ENCODE assay signal across 22 mouse cellular contexts in genomic region chr19:4196048-4196447, GRCm38 (mm10). TPM values are rescaled to one million over a fixed set of nuclear protein-coding genes. Genes with fewer than 3 reads are reported as not detected.
DNase-seq lines count a peak whose midpoint lies in the region; ATAC-seq lines count a peak whose summit lies in the region.
"Had no signal": no experiment of that assay in that cellular context is flagged by ENCODE, and none has a peak within 500 bp of the region (broad histone marks: within the 10 kb centered on the region; RNA-seq: fewer than 3 reads in every experiment).

No protein-coding gene starts in this region.

- peak; percentile 39 for DNase-seq in cerebellum, adult 11-12 months
- DNase-seq in cerebellum, postnatal 14 days, result no peak
- no peak for DNase-seq in heart, postnatal 14 days
- DNase-seq: gastrocnemius, postnatal 14 days; left cerebral cortex, postnatal 4 days; liver, postnatal 0 days; lung, postnatal 14 days; spleen, adult 18-20 months had no signal

- no peaks in the 10 kb centered on the region for H3K9me3 ChIP-seq in heart, embryonic 13.5 days
- no peaks in the 10 kb centered on the region for H3K9me3 ChIP-seq in liver, embryonic 15.5 days (replicated peaks)
- H3K9me3 ChIP-seq in liver, embryonic 12.5 days (replicated peaks), result no peaks in the 10 kb centered on the region
- H3K9me3 ChIP-seq in limb, embryonic 15.5 days, result no peaks in the 10 kb centered on the region
- H3K9me3 ChIP-seq: megakaryocyte, embryonic 14.5 days had no signal

- no peak overlapping the region for H3K4me2 ChIP-seq in heart, embryonic 13.5 days
- no peak overlapping the region for H3K4me2 ChIP-seq in liver, embryonic 15.5 days
- no peak overlapping the region for H3K4me2 ChIP-seq in liver, embryonic 12.5 days
- H3K4me2 ChIP-seq in limb, embryonic 15.5 days, result no peak overlapping the region

- H3K4me3 ChIP-seq in heart, embryonic 13.5 days, result no peak overlapping the region
- H3K4me3 ChIP-seq in liver, embryonic 15.5 days (replicated peaks), result no peak overlapping the region
- H3K4me3 ChIP-seq in liver, embryonic 12.5 days, result no peak overlapping the region
- H3K4me3 ChIP-seq in limb, embryonic 15.5 days, result no peak overlapping the region
- H3K4me3 ChIP-seq: megakaryocyte, embryonic 14.5 days had no signal

- no peaks in the 10 kb centered on the region for H3K27me3 ChIP-seq in heart, embryonic 13.5 days (replicated peaks)
- H3K27me3 ChIP-seq in liver, embryonic 15.5 days, result no peaks in the 10 kb centered on the region
- no peaks in the 10 kb centered on the region for H3K27me3 ChIP-seq in liver, embryonic 12.5 days (replicated peaks)
- no peaks in the 10 kb centered on the region for H3K27me3 ChIP-seq in limb, embryonic 15.5 days
- H3K27me3 ChIP-seq: CH12.LX; megakaryocyte, embryonic 14.5 days had no signal

- H3K36me3 ChIP-seq in heart, embryonic 13.5 days, result peaks cover 75% of the 10 kb centered on the region
- peaks cover 76% of the 10 kb centered on the region for H3K36me3 ChIP-seq in liver, embryonic 15.5 days (replicated peaks)
- peaks cover 77% of the 10 kb centered on the region for H3K36me3 ChIP-seq in liver, embryonic 12.5 days
- H3K36me3 ChIP-seq in limb, embryonic 15.5 days, result peaks cover 60% of the 10 kb centered on the region

- H3K9ac ChIP-seq in heart, embryonic 13.5 days, result peak overlapping the region; percentile 12; the same call in 1 of the 2 replicates
- H3K9ac ChIP-seq in liver, embryonic 15.5 days, result no peak overlapping the region
- H3K9ac ChIP-seq in liver, embryonic 12.5 days, result no peak overlapping the region
- no peak overlapping the region for H3K9ac ChIP-seq in limb, embryonic 15.5 days
- H3K9ac ChIP-seq: liver, postnatal 0 days had no signal

- intact Hi-C loops in heart, postnatal 14 days (cut with DNase I), result loop anchor here (5.0 kb wide), 2 partner anchors 34 to 69 kb away; partner anchors contain the start of genes Aip and Rps6kb2

- 59% methylated on average over 2 of the region's 2 CpGs for WGBS in heart, embryonic 13.5 days
- 72% methylated on average over 2 of the region's 2 CpGs for WGBS in liver, embryonic 15.5 days (ENCODE audit: insufficient replicate concordance)
- 74% methylated on average over 2 of the region's 2 CpGs for WGBS in liver, embryonic 12.5 days (ENCODE audit: insufficient replicate concordance)
- 44% methylated on average over 2 of the region's 2 CpGs for WGBS in limb, embryonic 15.5 days

- peaks cover 62% of the 10 kb centered on the region for H3K4me1 ChIP-seq in heart, embryonic 13.5 days
- peaks cover 91% of the 10 kb centered on the region for H3K4me1 ChIP-seq in liver, embryonic 15.5 days (replicated peaks)
- H3K4me1 ChIP-seq in liver, embryonic 12.5 days, result peaks cover 85% of the 10 kb centered on the region
- H3K4me1 ChIP-seq in limb, embryonic 15.5 days, result peaks cover 65% of the 10 kb centered on the region

- ATAC-seq in heart, embryonic 13.5 days (ENCODE audit: extremely low read depth, insufficient number of reproducible peaks, low FRiP score, low TSS enrichment), result no peak
- ATAC-seq in liver, embryonic 15.5 days (ENCODE audit: insufficient read depth), result no peak
- no peak for ATAC-seq in liver, embryonic 12.5 days
- no peak for ATAC-seq in limb, embryonic 15.5 days (ENCODE audit: insufficient number of reproducible peaks, low FRiP score, low TSS enrichment, low read depth)
- no peak for ATAC-seq in CD4-positive, CD25-positive, alpha-beta regulatory T cell, adult 4 months
- ATAC-seq: hindbrain, embryonic 16.5 days; liver, postnatal 0 days; midbrain, embryonic 16.5 days had no signal

- H3K27ac ChIP-seq in heart, embryonic 13.5 days (replicated peaks), result no peak overlapping the region
- H3K27ac ChIP-seq in liver, embryonic 15.5 days (replicated peaks), result peak overlapping the region; percentile 19
- no peak overlapping the region for H3K27ac ChIP-seq in liver, embryonic 12.5 days
- peak overlapping the region; percentile 30 for H3K27ac ChIP-seq in limb, embryonic 15.5 days

RNA-seq across cellular contexts. Expression of gene Ppp1ca, which starts 4.2 kb away (rescaled TPM):
- polyA plus RNA-seq in heart, embryonic 13.5 days (2015; fragmentation: Nextera tagmentation; extraction: Ambion mirVana), result 642 and 729 TPM in 2 replicates
- total RNA-seq in heart, postnatal 14 days (2021), result 100 to 1,000 TPM; 368 to 404 TPM
- polyA plus RNA-seq in liver, embryonic 15.5 days (2015; fragmentation: Nextera tagmentation; extraction: Ambion mirVana), result 414 and 425 TPM in 2 replicates
- polyA plus RNA-seq in liver, embryonic 12.5 days (2016; fragmentation: Nextera tagmentation; extraction: Ambion mirVana), result 572 and 577 TPM in 2 replicates
- 759 and 834 TPM in 2 replicates for polyA plus RNA-seq in limb, embryonic 15.5 days (2015; fragmentation: Nextera tagmentation; extraction: Ambion mirVana)
- polyA plus RNA-seq in CD4-positive, CD25-positive, alpha-beta regulatory T cell, adult 4 months (2017; shearing (Covaris generic)), result 100 to 1,000 TPM; 835 to 936 TPM

RNA-seq across cellular contexts. Expression of gene Tbc1d10c, which starts 5.0 kb away (rescaled TPM):
- polyA plus RNA-seq in heart, embryonic 13.5 days (2015; fragmentation: Nextera tagmentation; extraction: Ambion mirVana), result 2.0 and 2.7 TPM in 2 replicates
- total RNA-seq in heart, postnatal 14 days (2021), result 1 to 10 TPM; 4.0 to 7.5 TPM
- 5.5 and 7.0 TPM in 2 replicates for polyA plus RNA-seq in liver, embryonic 15.5 days (2015; fragmentation: Nextera tagmentation; extraction: Ambion mirVana)
- polyA plus RNA-seq in liver, embryonic 12.5 days (2016; fragmentation: Nextera tagmentation; extraction: Ambion mirVana), result 4.3 and 4.9 TPM in 2 replicates
- polyA plus RNA-seq in limb, embryonic 15.5 days (2015; fragmentation: Nextera tagmentation; extraction: Ambion mirVana), result 3.9 and 4.5 TPM in 2 replicates
- 100 to 1,000 TPM; 594 to 924 TPM for polyA plus RNA-seq in CD4-positive, CD25-positive, alpha-beta regulatory T cell, adult 4 months (2017; shearing (Covaris generic))

RNA-seq across cellular contexts. Expression of gene Rad9a, which starts 5.4 kb away (rescaled TPM):
- 21.3 and 22.2 TPM in 2 replicates for polyA plus RNA-seq in heart, embryonic 13.5 days (2015; fragmentation: Nextera tagmentation; extraction: Ambion mirVana)
- total RNA-seq in heart, postnatal 14 days (2021), result 1 to 10 TPM; 4.7 to 5.0 TPM
- 15.6 and 16.5 TPM in 2 replicates for polyA plus RNA-seq in liver, embryonic 15.5 days (2015; fragmentation: Nextera tagmentation; extraction: Ambion mirVana)
- 26.5 and 26.8 TPM in 2 replicates for polyA plus RNA-seq in liver, embryonic 12.5 days (2016; fragmentation: Nextera tagmentation; extraction: Ambion mirVana)
- 31.6 and 33.5 TPM in 2 replicates for polyA plus RNA-seq in limb, embryonic 15.5 days (2015; fragmentation: Nextera tagmentation; extraction: Ambion mirVana)
- polyA plus RNA-seq in CD4-positive, CD25-positive, alpha-beta regulatory T cell, adult 4 months (2017; shearing (Covaris generic)), result 10 to 100 TPM; 63.6 to 83.6 TPM

RNA-seq across cellular contexts. Expression of gene Clcf1, which starts 18.0 kb away (rescaled TPM):
- 1.1 and 1.9 TPM in 2 replicates for polyA plus RNA-seq in heart, embryonic 13.5 days (2015; fragmentation: Nextera tagmentation; extraction: Ambion mirVana)
- total RNA-seq in heart, postnatal 14 days (2021), result 1 to 10 TPM; 1.6 to 2.0 TPM
- polyA plus RNA-seq in liver, embryonic 15.5 days (2015; fragmentation: Nextera tagmentation; extraction: Ambion mirVana), result 0.38 and 0.56 TPM in 2 replicates
- 0.73 and 1.3 TPM in 2 replicates for polyA plus RNA-seq in liver, embryonic 12.5 days (2016; fragmentation: Nextera tagmentation; extraction: Ambion mirVana)
- polyA plus RNA-seq in limb, embryonic 15.5 days (2015; fragmentation: Nextera tagmentation; extraction: Ambion mirVana), result 8.1 and 8.4 TPM in 2 replicates
- 10 to 100 TPM; 35.0 to 46.5 TPM for polyA plus RNA-seq in CD4-positive, CD25-positive, alpha-beta regulatory T cell, adult 4 months (2017; shearing (Covaris generic))

RNA-seq across cellular contexts. Expression of gene AC109138.7, which starts 18.1 kb away (rescaled TPM):
- not detected in 2 replicates for polyA plus RNA-seq in heart, embryonic 13.5 days (2015; fragmentation: Nextera tagmentation; extraction: Ambion mirVana)
- total RNA-seq in heart, postnatal 14 days (2021), result not detected
- polyA plus RNA-seq in liver, embryonic 15.5 days (2015; fragmentation: Nextera tagmentation; extraction: Ambion mirVana), result not detected in 2 replicates
- polyA plus RNA-seq in liver, embryonic 12.5 days (2016; fragmentation: Nextera tagmentation; extraction: Ambion mirVana), result not detected in 2 replicates
- polyA plus RNA-seq in limb, embryonic 15.5 days (2015; fragmentation: Nextera tagmentation; extraction: Ambion mirVana), result not detected in 2 replicates
- polyA plus RNA-seq in CD4-positive, CD25-positive, alpha-beta regulatory T cell, adult 4 months (2017; shearing (Covaris generic)), result not detected
- total RNA-seq: adrenal gland, adult 2 months; CH12.LX; gastrocnemius, postnatal 14 days; heart, postnatal 25 days; left cerebral cortex, postnatal 4 days had no signal
- polyA plus RNA-seq: adrenal gland, adult 2 months; embryonic facial prominence, embryonic 14.5 days; hindbrain, embryonic 16.5 days; kidney, embryonic 14.5 days; liver, postnatal 0 days; midbrain, embryonic 16.5 days; stomach, embryonic 16.5 days had no signal

Comparison
In these comparisons a context has a peak if more than half of its experiments do, and no peak if none do; other contexts are left out.
1. H3K27ac ChIP-seq: peak in liver, embryonic 15.5 days (single experiment) and limb, embryonic 15.5 days (single experiment); none in heart, embryonic 13.5 days (single experiment) and liver, embryonic 12.5 days (single experiment).
2. RNA of gene Tbc1d10c, which starts 5.0 kb away (polyA plus RNA-seq): 594 to 924 TPM in CD4-positive, CD25-positive, alpha-beta regulatory T cell, adult 4 months; 5.5 to 7.0 TPM in liver, embryonic 15.5 days, 4.3 to 4.9 TPM in liver, embryonic 12.5 days, 3.9 to 4.5 TPM in limb, embryonic 15.5 days and 2.0 to 2.7 TPM in heart, embryonic 13.5 days; every median in the first group is over 10 times any median in the second.